Mouse (Mus musculus): Measurements from ENCODE around the gene Eif1ad.
"Not testable (repeated sequence)": the region's sequence is repeated elsewhere in the genome, so short reads cannot be mapped to it uniquely, and the experiment has no call there.

The Eif1ad gene

GRCm38 (mm10) chr19:5366175-5367052 is at the start of gene Eif1ad:
TSS of gene Eif1ad (plus strand) at chr19:5366741.
- peak; percentile 91 to 95 for DNase-seq

- DNase-seq = peak; percentile 61 to 64
Observed at GRCm38 (mm10) chr19:5323801-5324200, 42.7 kb upstream of the Eif1ad start.

- DNase-seq = peak; percentile 17 to 36
Observed at GRCm38 (mm10) chr19:5327970-5328369, 38.6 kb upstream of the Eif1ad start.

GRCm38 (mm10) chr19:5334741-5335140 is 31.8 kb upstream of the Eif1ad start:
- DNase-seq = no peak

GRCm38 (mm10) chr19:5335441-5335840 is 31.1 kb upstream of the Eif1ad start, which contains the start of gene Catsper1:
TSS of gene Catsper1 (plus strand) at chr19:5335741.
- no peak for DNase-seq

GRCm38 (mm10) chr19:5337975-5338374 is 28.6 kb upstream of the Eif1ad start:
- peak; percentile 62 to 87 for DNase-seq

- no peak for DNase-seq
Observed at GRCm38 (mm10) chr19:5341360-5341759, 25.2 kb upstream of the Eif1ad start.

GRCm38 (mm10) chr19:5345297-5346131 is 21.0 kb upstream of the Eif1ad start:
- DNase-seq = no peak

GRCm38 (mm10) chr19:5348064-5348463 is 18.5 kb upstream of the Eif1ad start:
- no peak for DNase-seq

- no peak for DNase-seq
Observed at GRCm38 (mm10) chr19:5348526-5349501, 17.7 kb upstream of the Eif1ad start.

- not testable (repeated sequence) for DNase-seq
Observed at GRCm38 (mm10) chr19:5349502-5349873, 17.1 kb upstream of the Eif1ad start, which contains the start of gene Cst6. TSS of gene Cst6 (minus strand) at chr19:5349574.

- no peak for DNase-seq
Observed at GRCm38 (mm10) chr19:5353609-5354008, 12.9 kb upstream of the Eif1ad start.

- DNase-seq = no peak
Observed at GRCm38 (mm10) chr19:5356080-5356479, 10.5 kb upstream of the Eif1ad start.

- no peak for DNase-seq
Observed at GRCm38 (mm10) chr19:5362186-5362585, 4.4 kb upstream of the Eif1ad start.

- DNase-seq = no peak
Observed at GRCm38 (mm10) chr19:5364124-5364523, 2.4 kb upstream of the Eif1ad start.

- no peak for DNase-seq
Observed at GRCm38 (mm10) chr19:5365751-5366150, 790 bp upstream of the Eif1ad start.

- no peak for DNase-seq
Observed at GRCm38 (mm10) chr19:5367053-5367359, 465 bp downstream of the Eif1ad start, which contains the start of gene Banf1. TSS of gene Banf1 (minus strand) at chr19:5367168.

- DNase-seq = no peak
Observed at GRCm38 (mm10) chr19:5367455-5367854, 914 bp downstream of the Eif1ad start.

GRCm38 (mm10) chr19:5370932-5371331 is 4.4 kb downstream of the Eif1ad start:
- DNase-seq = no peak

GRCm38 (mm10) chr19:5372724-5373123 is 6.2 kb downstream of the Eif1ad start:
- no peak for DNase-seq

GRCm38 (mm10) chr19:5374177-5374576 is 7.6 kb downstream of the Eif1ad start:
- DNase-seq = no peak

GRCm38 (mm10) chr19:5374748-5375147 is 8.2 kb downstream of the Eif1ad start:
- DNase-seq = no peak

All from kidney, adult 8-10 months (tissue).